Mouse (Mus musculus) Patski (cell line): Measurements from ENCODE around the gene 3110082J24Rik. TPM values are rescaled to one million over a fixed set of nuclear protein-coding genes. Genes with fewer than 3 reads are reported as not detected.
"Not testable (repeated sequence)": the region's sequence is repeated elsewhere in the genome, so short reads cannot be mapped to it uniquely, and the experiment has no call there.

Experiments used
- ATAC-seq: fragments of 100-300 bp; one replicate; pipeline ENCODE4 v1.8.0; 2021
- CTCF ChIA-PET: fragments of 350-600 bp; sonication (Branson Sonifier 250); formaldehyde crosslinking; loops from one replicate; lab custom pipeline; 2022; ENCODE audit warnings: inconsistent platforms; lab: Charles Lee
- POLR2A ChIA-PET: fragments of 350-600 bp; sonication (Branson Sonifier 250); formaldehyde crosslinking; loops from one replicate; lab custom pipeline; 2022; ENCODE audit warnings: antibody characterized with exemption, inconsistent platforms; lab: Charles Lee
- DNase-seq: peaks from one replicate; pipeline ENCODE4 v3.0.0-alpha.2; 2011; ENCODE audit warnings: low read depth, low spot score
- H3K27me3 ChIP-seq: fragments of 371-371 bp; one replicate; pipeline ENCODE4 v1.5.1; 2021
- CTCF ChIP-seq: fragments of 100-300 bp; IDR thresholded peaks from one replicate; pipeline ENCODE4 v1.5.1; 2021
- in situ Hi-C: fragments of 300-500 bp; cut with MboI; formaldehyde crosslinking; loops from 3 replicates; pipeline ENCODE4 v1.11.1; 2018; ENCODE audit warnings: low pct_unique_long_range_greater_than_20kb, mixed read lengths
- polyA plus RNA-seq: library from polyadenylated mRNA; unstranded; gene quantifications from one replicate; pipeline ENCODE4 v1.2.3, GENCODE M21; 2021

3110082J24Rik gene
- polyA plus RNA-seq, 1 experiment from 2014 or later, result not detected

GRCm38 (mm10) chr5:30072825-30073821, 32.8 kb downstream of the 3110082J24Rik start, which contains the start of gene Tyms:
Tyms (minus strand) TSS chr5:30073617.
- ChIA-PET CTCF (interaction anchor here (1.1 to 1.4 kb wide), 3 partner anchors 58 to 248 kb away, joined by 3 to 4 read pairs (median 3); no protein-coding TSS in a partner anchor), POLR2A (interaction anchor here (0.9 kb wide), 1 partner anchor 248 kb away, joined by 3 read pairs; no protein-coding TSS in a partner anchor)
- ATAC-seq (peak; percentile 97), DNase-seq (no peak)
- TF ChIP-seq CTCF, result no peak
- no peaks in the 10 kb centered on the region for H3K27me3 ChIP-seq
- in situ Hi-C loops, result no loop called here

DNA sequence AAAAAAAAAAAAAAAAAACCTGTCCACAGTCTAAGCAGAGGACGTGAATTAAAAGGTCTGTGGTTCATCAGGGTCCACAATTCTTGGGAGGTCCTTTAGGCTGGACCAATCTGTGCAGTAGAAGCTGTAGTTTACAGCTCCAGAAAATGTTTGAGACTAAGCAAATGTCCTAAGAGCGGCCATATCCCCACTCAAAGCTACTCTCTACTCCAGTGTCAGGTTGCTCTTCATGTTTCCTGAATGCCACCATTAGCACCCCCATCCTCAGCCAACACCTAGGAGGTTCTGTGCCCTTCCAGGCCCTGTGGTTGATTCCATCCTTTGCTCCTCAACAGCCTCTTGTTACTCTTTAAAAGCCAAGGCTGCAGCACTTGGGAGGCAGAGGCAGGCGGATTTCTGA, 33.5 kb downstream of the 3110082J24Rik start:
- POLR2A ChIA-PET, result interaction anchor here (0.6 kb wide), 1 partner anchor 109 kb away, joined by 4 read pairs; no protein-coding TSS in a partner anchor
- TF ChIP-seq CTCF, result no peak
- no peaks in the 10 kb centered on the region for H3K27me3 ChIP-seq
- ATAC-seq (no peak), DNase-seq (no peak)
- CTCF ChIA-PET, result interaction anchor here (0.8 to 1.4 kb wide), 3 partner anchors 26 to 61 kb away, joined by 3 to 4 read pairs (median 3); no protein-coding TSS in a partner anchor
- in situ Hi-C loops, result no loop called here

GRCm38 (mm10) chr5:30071677-30072076, 34.2 kb downstream of the 3110082J24Rik start:
- POLR2A ChIA-PET, result interaction anchor here (0.6 kb wide), 1 partner anchor 109 kb away, joined by 4 read pairs; no protein-coding TSS in a partner anchor
- ATAC-seq, result no peak
- CTCF ChIA-PET, result interaction anchor here (0.8 to 1.4 kb wide), 3 partner anchors 25 to 60 kb away, joined by 3 to 4 read pairs (median 3); no protein-coding TSS in a partner anchor
- in situ Hi-C loops, result no loop called here
- TF ChIP-seq CTCF, result no peak
- H3K27me3 ChIP-seq, result no peaks in the 10 kb centered on the region
- DNase-seq, result no peak

- ChIA-PET POLR2A (no interaction called here), CTCF (no interaction called here)
- no peak for ATAC-seq
- TF ChIP-seq CTCF, result no peak
- no peak for DNase-seq
- no peaks in the 10 kb centered on the region for H3K27me3 ChIP-seq
- in situ Hi-C loops, result no loop called here
These were observed 38.2 kb downstream of the 3110082J24Rik start for GRCm38 (mm10) chr5:30067726-30068125.

GRCm38 (mm10) chr5:30059607-30060006, 46.3 kb downstream of the 3110082J24Rik start:
- CTCF ChIA-PET, in situ Hi-C loops, POLR2A ChIA-PET, H3K27me3 ChIP-seq, ATAC-seq, DNase-seq: not testable (repeated sequence)

DNA sequence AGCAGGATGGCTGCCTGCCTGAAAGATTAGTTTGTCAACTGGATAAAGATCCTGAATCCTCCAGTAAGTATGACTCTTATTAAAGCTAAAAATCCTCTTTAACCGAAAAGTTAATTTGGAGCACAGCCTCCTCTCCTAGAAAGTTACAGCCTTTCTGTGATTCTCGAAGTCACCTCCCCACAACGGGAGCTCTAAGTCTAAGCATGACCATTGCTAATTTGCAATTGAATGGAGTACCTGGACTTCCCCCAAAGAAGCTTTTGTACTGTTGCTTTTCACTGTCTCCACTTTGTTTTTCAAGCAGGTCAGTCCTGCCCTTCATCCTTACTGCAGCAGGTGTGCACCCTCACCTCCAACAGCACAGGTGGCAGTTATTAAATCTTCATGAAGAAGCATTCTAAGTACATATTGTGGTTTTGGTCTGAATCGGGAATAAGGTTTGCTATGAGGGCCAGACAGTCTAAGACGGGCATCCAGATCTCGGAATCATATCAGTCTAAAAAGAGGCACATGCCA, 47.6 kb downstream of the 3110082J24Rik start:
- in situ Hi-C loops, result no loop called here
- ATAC-seq (no peak), DNase-seq (no peak)
- H3K27me3 ChIP-seq, result no peaks in the 10 kb centered on the region
- ChIA-PET POLR2A (no interaction called here), CTCF (interaction anchor here (1.1 kb wide), 1 partner anchor 15 kb away, joined by 3 read pairs; no protein-coding TSS in a partner anchor)
- no peak for TF ChIP-seq CTCF

Other genes with a start within 250 kb of the 3110082J24Rik start
- 0.08 TPM for gene Il6, start 93.0 kb downstream of the 3110082J24Rik start, polyA plus RNA-seq
- gene Tyms, start 32.5 kb downstream of the 3110082J24Rik start, polyA plus RNA-seq, result 94.3 TPM
- 0.10 TPM for gene Garem2, start 925 bp downstream of the 3110082J24Rik start, polyA plus RNA-seq
- 270 TPM for gene Hadha, start 49.1 kb upstream of the 3110082J24Rik start, polyA plus RNA-seq
- gene Hadhb, start 49.2 kb upstream of the 3110082J24Rik start, polyA plus RNA-seq, result 273 TPM
- 0.01 TPM for gene Adgrf3, start 99.6 kb upstream of the 3110082J24Rik start, polyA plus RNA-seq
- 32.8 TPM for gene Selenoi, start 126.5 kb upstream of the 3110082J24Rik start, polyA plus RNA-seq
- 0.36 TPM for gene Drc1, start 175.3 kb upstream of the 3110082J24Rik start, polyA plus RNA-seq